Mouse (Mus musculus): ENCODE results near the gene Mcoln2.

DNA sequence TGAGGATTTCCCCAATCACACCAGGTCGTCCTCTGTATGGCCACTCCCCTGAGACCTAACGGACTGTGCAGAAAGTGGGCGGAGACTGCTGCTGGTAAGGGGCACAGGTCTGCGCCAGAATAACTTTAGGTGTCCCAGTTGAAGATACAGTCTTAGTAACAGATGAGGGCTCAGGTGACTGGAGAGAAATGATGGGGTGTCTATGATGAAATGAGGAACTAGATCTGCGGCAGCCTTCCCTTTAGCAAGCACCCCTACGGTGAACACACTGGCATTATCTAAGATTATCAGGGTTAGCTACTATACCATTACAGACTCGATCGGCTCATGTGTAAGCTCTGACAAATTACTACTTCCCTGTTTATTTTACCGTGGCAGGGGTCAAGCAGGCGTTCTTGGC is 84.9 kb downstream of the Mcoln2 start:
- no peak for TF ChIP-seq CTCF (IDR thresholded peaks at IDR 0.05; ENCODE audit: low read depth)
- TF ChIP-seq EP300 (IDR thresholded peaks at IDR 0.05; ENCODE audit: low read depth), result no peak

Measured in liver, postnatal 0 days (tissue).